Comparison of ENCODE assay signal across 8 mouse cellular contexts in the genomic region with DNA sequence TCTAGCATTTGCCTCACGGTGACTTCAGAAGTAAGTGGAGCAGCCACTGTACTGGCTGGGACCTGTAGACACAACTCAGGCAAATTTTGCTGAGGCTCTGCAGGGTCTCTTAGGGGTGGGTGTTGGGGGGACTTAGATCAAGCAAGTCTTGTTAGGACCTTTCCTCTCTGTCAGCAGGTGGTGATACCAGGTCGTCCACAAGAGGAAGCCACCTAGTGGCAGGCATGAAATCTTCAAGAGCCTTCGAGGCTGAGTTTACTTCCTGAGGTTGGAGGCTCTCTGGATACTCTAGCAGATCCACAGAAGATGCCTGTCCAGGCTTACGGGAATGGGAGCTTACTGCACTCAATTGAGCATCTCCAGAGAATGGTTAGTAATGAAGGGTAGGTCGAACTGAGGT.
DNase-seq lines count a peak whose midpoint lies in the region; ATAC-seq and TF ChIP-seq lines count a peak whose summit lies in the region.

No protein-coding gene starts in this region.

- H3K4me2 ChIP-seq in heart, embryonic 16.5 days (ENCODE audit: low read depth, low read length) = no peak overlapping the region

- H3K36me3 ChIP-seq in heart, embryonic 16.5 days (ENCODE audit: control insufficient read depth, insufficient read depth) = no peaks in the 10 kb centered on the region; the same call in 1 of the 2 replicates
- no peaks in the 10 kb centered on the region for H3K36me3 ChIP-seq in forebrain, embryonic 10.5 days (replicated peaks)

- H3K9ac ChIP-seq in heart, embryonic 16.5 days (ENCODE audit: low read length) = no peak overlapping the region

- no peaks in the 10 kb centered on the region for H3K4me1 ChIP-seq in heart, embryonic 16.5 days (ENCODE audit: control insufficient read depth, insufficient read depth, low read length)
- no peaks in the 10 kb centered on the region for H3K4me1 ChIP-seq in bone marrow macrophage, adult 2 months (ENCODE audit: control insufficient read depth, insufficient read depth, low read length)
- H3K4me1 ChIP-seq in forebrain, embryonic 10.5 days = no peaks in the 10 kb centered on the region

- no peak overlapping the region for H3K4me3 ChIP-seq in heart, embryonic 16.5 days (ENCODE audit: low read length)
- H3K4me3 ChIP-seq in bone marrow macrophage, adult 2 months (ENCODE audit: insufficient read depth, low read length) = no peak overlapping the region
- H3K4me3 ChIP-seq in forebrain, embryonic 10.5 days = no peak overlapping the region

- no peaks in the 10 kb centered on the region; the same call in 1 of the 2 replicates for H3K9me3 ChIP-seq in heart, embryonic 16.5 days (replicated peaks; ENCODE audit: control insufficient read depth, low read length)
- no peaks in the 10 kb centered on the region for H3K9me3 ChIP-seq in forebrain, embryonic 10.5 days

- WGBS in heart, embryonic 16.5 days = 53% methylated on average over 5 of the region's 5 CpGs
- 63% methylated on average over 5 of the region's 5 CpGs for WGBS in forebrain, embryonic 10.5 days

- ATAC-seq in heart, embryonic 16.5 days (replicated peaks; ENCODE audit: extremely low read depth, insufficient read depth, low FRiP score) = 0 out of 2 replicates have a peak, but pooled peaks have one; percentile 23

- TF ChIP-seq POLR2A in bone marrow macrophage, adult 2 months (IDR thresholded peaks at IDR 0.05; ENCODE audit: borderline replicate concordance, low read depth, low read length) = no peak

- no peak for DNase-seq in heart, postnatal 4 days
- peak; percentile 54 for DNase-seq in A20 (ENCODE audit: low read depth, low spot score)
- peak; percentile 12 for DNase-seq in lung, postnatal 10 days
- no peak for DNase-seq in forebrain, embryonic 10.5 days (ENCODE audit: extremely low spot score, low spot score)
- DNase-seq in right cerebral cortex, postnatal 4 days = no peak
- DNase-seq in layer of hippocampus, adult 11-12 months (ENCODE audit: low spot score) = no peak

- H3K27ac ChIP-seq in heart, embryonic 16.5 days (ENCODE audit: low read length) = no peak overlapping the region
- no peak overlapping the region for H3K27ac ChIP-seq in bone marrow macrophage, adult 2 months (ENCODE audit: insufficient read depth, low read depth, low read length)
- no peak overlapping the region for H3K27ac ChIP-seq in forebrain, embryonic 10.5 days

- TF ChIP-seq CTCF in bone marrow macrophage, adult 2 months (IDR thresholded peaks at IDR 0.05; ENCODE audit: low read depth, low read length) = peak; percentile 51; the same call in 1 of the 2 replicates

- H3K27me3 ChIP-seq in heart, embryonic 16.5 days (ENCODE audit: control insufficient read depth, insufficient read depth, low read length) = no peaks in the 10 kb centered on the region
- no peaks in the 10 kb centered on the region for H3K27me3 ChIP-seq in forebrain, embryonic 10.5 days (ENCODE audit: poor library complexity, severe bottlenecking)

Comparison
In these comparisons a context has a peak if more than half of its experiments do, and no peak if none do; other contexts are left out.
1. DNase-seq: peak in A20 (single experiment) and lung, postnatal 10 days (single experiment); none in heart, postnatal 4 days (single experiment), forebrain, embryonic 10.5 days (single experiment), right cerebral cortex, postnatal 4 days (single experiment) and layer of hippocampus, adult 11-12 months (single experiment).